Mouse (Mus musculus) heart, adult 8-10 months (tissue): ENCODE measurements around the gene Milr1. TPM values are rescaled to one million over a fixed set of nuclear protein-coding genes. Genes with fewer than 3 reads are reported as not detected.
"Not testable (repeated sequence)": the region's sequence is repeated elsewhere in the genome, so short reads cannot be mapped to it uniquely, and the experiment has no call there.

Experiments used
- DNase-seq: peaks from one replicate; pipeline ENCODE4 v3.0.0; 2022; ENCODE audit warnings: low spot score
- total RNA-seq, 4 experiments: library from RNA; stranded (reverse); gene quantifications; 2 replicates each; pipeline ENCODE4 v1.2.4; 2022

Gene Milr1
- 1 to 10 TPM in 1 of 4 experiments, under 1 TPM in 3; 0.22 to 1.5 (median 0.74) TPM for total RNA-seq

GRCm38 (mm10) chr11:106751039-106752018 is at the start of gene Milr1:
Gene Milr1 (plus strand): TSS chr11:106751226.
- no peak for DNase-seq

DNA sequence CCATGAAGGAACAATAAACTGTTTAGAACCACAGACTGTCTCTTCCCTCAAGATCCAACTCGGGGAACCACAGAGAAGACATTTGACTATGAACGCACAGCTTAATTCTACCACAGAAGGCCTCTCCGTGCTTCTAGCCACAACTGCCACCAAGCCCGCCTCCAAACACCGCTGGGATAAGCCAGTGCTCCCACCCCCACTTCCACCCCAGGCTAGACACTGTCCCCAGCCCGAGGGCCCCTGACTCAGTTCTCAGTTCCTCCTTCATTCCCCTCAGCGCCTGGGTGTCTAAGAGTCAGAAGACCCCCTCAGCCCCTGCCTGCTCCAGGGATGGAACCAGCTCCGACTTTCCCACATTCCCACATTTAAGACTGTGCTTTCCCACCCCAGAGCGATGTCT is 49.4 kb upstream of the Milr1 start:
- no peak for DNase-seq

DNA sequence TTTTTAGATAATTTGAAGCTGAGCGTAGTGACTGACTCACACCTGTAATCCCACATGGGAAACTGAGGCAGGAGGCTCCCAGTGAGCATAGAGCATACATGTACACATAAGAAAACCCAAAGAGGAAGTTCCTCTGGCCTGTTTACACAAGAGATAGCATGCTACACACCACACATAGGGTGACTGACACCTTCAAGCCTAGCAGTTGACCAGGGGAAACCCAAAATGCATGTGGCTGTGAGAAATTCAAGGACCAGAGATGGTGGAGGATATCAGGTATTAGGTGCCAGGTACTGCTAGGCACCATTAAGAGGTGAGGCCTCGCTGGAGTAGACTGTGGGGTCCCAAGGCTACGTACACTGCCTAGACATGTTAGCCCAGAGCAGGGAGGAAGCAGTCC is 48.4 kb upstream of the Milr1 start:
- DNase-seq, result no peak

GRCm38 (mm10) chr11:106703931-106704330 is 47.1 kb upstream of the Milr1 start:
- no peak for DNase-seq

DNA sequence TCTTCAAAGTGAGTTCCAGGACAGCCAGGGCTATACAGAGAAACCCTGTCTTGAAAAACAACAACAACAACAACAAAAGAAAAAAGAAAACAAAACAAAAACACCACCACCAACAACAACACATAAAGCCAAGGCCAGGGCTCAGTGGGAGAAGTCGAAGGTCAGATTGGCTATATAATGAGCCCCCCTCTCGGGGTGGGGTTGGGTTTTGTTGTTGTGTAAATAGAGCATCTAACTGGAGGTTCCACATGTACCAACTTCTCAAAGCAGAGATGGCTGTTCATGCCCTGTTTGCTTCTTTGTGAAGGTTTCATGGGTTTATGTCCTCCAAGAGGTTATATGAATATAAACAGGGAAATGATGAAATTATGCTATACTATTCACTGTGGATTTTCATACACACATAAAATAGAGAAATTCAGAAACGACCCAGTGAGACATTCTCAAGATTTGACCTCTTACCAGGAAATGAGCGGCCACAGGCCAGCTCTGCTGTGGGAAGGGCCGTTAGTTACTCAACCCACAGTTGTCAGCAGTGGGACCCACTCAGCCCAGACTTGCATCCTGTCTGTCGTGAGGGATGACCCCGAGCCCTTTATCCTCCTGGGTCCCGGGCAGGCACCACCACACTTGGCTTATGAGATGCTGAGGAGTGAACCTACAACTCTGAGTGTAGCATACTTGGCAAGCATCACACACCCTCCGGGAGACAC is 46.5 kb upstream of the Milr1 start:
- DNase-seq, result no peak

- DNase-seq, result no peak
Measured at GRCm38 (mm10) chr11:106706212-106706611, 44.8 kb upstream of the Milr1 start.

GRCm38 (mm10) chr11:106707085-106707484 is 43.9 kb upstream of the Milr1 start:
- no peak for DNase-seq

DNA sequence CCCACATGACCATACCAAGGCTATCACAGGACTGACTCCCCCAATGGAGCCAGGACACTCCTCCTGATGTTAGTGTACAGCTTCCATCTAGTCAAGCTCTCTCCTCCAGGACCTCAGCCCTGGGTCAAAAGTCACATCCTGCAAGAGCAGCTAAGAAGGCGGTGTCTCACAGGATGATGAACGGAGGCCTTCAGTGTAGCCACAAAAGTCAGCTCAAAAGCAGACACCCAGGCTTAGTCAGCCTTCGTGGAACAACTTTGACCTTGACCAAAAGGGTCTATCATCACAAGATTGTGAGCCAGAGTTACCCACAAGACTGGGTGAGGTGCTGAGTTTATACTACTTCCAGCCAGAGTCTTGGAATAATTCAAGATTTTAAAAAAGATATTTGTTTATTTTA is 43.2 kb upstream of the Milr1 start:
- DNase-seq, result no peak

DNA sequence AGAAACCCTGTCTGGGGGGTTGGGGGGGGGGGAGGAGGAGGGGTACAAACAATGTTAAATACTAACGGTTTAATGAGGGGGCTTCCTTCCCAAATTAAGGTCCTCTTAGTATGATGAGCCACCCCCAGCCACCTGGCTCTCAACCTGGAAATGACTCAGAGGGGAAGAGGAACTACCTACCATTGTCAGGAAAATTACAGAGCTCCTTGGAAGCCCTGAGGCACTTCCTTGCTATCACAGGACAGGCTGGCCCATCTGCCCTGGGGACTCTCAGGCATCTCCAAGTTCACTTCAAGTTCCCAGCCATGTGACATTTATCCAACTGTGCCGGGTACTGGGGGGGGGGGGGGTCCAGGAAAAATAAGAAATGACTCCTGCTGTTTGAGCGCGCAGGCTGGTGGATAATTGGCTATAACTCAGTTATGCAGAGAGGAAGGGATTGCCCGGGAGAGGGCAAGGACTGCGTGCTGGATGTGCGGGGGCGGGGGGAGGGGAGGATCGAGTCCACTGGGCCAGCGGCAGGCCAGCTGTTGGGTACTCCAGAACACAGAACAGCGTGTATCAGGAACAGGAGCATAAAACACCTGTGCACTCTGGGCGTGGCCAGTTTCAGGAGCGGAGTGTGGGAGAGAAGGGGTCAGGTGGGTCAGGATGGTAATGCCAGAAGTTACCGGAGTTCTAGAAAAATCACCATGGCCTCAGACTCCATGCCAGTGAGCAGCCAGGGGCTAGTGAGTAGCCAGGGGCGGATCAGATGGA is 41.6 kb upstream of the Milr1 start:
- no peak for DNase-seq

DNA sequence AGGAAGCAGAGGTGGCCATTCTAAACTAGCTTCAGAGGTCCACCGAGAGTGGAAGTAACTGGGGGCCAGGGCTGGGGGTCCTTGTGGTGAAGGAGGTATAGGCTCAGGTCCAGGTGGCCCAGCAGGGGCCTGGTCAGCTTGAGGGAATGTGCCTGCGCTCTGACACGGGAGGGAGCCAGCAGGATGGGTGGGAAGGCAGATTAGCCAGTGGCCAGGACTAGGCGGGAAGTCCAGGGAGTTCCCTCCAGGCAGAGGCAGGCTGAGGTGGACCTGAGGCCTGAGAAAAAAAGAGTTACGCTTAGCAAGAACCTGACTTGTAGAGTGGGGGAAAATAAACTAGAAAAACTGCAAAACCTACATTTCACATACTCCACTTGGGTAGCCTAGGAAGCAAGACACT is 40.2 kb upstream of the Milr1 start:
- DNase-seq, result peak; percentile 60

GRCm38 (mm10) chr11:106715066-106715465 is 36.0 kb upstream of the Milr1 start:
- peak; percentile 74 for DNase-seq

- no peak for DNase-seq
Measured at GRCm38 (mm10) chr11:106716568-106716967, 34.5 kb upstream of the Milr1 start.

DNA sequence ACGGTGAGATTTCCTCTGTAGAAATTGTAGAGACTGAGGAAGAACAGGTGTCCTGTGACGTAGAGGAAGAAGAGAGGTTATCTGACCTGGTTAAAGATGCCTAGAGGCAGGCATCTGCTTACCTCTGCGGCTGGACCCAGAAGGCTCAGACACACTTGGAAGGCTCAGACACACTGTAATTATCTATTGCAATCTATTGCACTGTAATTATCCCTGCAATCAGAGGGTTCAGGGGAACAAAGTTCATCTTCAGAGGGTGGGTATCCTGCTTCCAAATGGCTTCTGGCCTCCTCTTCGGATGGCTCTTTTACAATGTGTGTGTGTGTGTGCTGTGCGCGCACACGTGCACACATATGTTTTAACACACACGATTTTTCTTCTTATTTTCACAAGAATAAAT is 30.6 kb upstream of the Milr1 start:
- no peak for DNase-seq

GRCm38 (mm10) chr11:106722831-106723361 is 28.1 kb upstream of the Milr1 start:
- DNase-seq, result no peak

DNA sequence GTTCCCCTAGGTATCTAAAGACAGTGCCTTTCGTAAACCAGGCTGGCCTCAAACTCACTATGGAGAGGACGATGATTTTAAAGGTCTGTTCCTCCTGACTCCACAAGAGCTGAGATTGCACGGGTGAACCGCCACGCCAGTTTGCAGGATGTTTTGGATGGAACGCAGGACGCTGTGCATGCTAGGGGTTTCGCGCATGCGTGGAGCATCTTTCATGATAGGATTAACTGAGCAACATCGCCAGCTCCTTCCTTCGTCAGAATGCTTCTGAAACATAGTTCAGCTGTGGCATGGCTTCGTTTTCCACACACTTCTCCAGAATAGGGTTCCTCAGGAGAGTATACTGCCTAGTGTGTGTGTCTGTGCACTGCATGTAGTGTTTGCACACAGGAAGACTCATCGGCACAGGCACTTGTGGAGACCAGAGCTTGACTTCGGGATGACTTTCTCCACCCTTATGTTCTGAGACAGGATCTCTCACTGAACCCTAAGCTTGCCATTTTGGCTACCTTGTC is 27.4 kb upstream of the Milr1 start:
- DNase-seq, result no peak

GRCm38 (mm10) chr11:106724176-106724915 is 26.7 kb upstream of the Milr1 start:
- no peak for DNase-seq

GRCm38 (mm10) chr11:106724916-106725235 is 26.1 kb upstream of the Milr1 start:
- DNase-seq, result not testable (repeated sequence)

DNA sequence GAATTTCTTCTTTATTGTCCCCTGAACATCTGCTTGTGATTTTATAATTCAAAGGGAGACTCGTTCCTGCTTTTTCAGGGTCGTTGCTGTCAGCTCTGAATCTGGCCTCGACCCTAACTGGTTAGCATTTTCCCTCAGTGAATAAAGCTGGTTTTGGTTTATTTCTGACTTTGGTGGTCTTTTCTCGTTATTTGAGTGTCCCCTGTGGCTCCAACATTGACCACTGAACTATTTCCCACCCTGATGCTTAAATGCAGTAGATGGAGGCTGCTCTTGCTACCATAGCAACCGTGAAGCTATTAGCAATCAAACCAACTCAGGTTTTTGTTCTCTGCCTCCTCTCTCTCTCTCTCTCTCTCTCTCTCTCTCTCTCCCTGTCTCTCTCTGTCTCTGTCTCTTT is 23.1 kb upstream of the Milr1 start:
- no peak for DNase-seq

DNA sequence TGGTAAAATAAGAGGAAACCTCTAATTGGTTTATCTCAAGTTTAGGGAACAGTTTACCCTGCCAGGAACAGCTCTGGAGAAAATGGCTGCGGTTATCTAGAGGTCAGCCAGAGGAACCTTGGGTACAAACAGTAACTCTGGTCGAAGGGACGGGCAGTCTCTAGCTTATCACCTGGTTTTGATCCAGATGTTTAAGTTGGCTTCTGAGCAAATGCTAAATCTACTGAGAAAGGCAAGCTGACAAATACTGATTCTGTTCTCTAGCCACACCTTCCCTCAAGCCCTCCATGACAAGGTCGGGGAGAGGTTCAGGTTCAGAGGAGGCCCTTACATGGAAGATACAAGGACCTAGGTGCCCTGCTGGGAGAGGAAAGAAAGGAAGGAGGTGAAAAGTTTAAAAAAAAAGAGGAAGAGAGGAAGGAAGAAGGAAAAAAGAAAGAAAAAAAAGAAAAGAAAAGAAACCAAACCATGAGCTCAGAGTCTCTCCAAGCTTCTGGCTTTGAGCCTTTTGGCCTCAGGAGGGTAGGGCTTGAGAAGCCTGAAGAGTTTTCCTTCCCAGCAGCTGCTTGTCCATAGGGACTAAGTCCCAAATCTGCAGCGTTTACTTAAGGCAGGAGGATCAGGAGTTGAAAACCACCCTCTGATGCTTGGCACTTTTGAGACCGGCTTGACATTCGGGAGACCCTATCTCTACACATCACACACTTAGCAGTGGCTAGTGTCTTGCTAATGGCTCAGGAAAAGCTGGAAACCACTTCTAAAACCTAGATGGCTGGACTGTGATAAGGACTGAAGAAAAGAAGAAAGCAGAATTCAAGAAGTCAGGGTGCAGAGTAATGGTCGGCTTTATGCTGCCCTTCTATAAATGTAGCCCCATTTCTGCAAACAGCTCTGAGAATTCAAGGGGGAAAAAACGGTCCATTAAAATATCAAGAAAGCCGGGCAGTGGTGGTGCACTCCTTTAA is 22.3 kb upstream of the Milr1 start:
- DNase-seq, result peak; percentile 71

- DNase-seq, result no peak
Measured at GRCm38 (mm10) chr11:106729656-106730055, 21.4 kb upstream of the Milr1 start.
